ENCODE assay signal across 9 mouse cellular contexts in genomic region chr11:83409792-83410291, GRCm38 (mm10). TPM values are rescaled to one million over a fixed set of nuclear protein-coding genes. Genes with fewer than 3 reads are reported as not detected.
A peak's percentile ranks its signal among the peaks of the same experiment; 100 is the strongest.
DNase-seq lines count a peak whose midpoint lies in the region; ATAC-seq and TF ChIP-seq lines count a peak whose summit lies in the region.
"Had no signal": no experiment of that assay in that cellular context is flagged by ENCODE, and none has a peak within 500 bp of the region (broad histone marks: within the 10 kb centered on the region; RNA-seq: fewer than 3 reads in every experiment).

No protein-coding gene starts in this region.

- no peak for TF ChIP-seq POLR2A in lung, adult 2 months (IDR thresholded peaks at IDR 0.05; ENCODE audit: borderline replicate concordance, extremely low read depth, low read depth, low read length)

- no peaks in the 10 kb centered on the region for H3K36me3 ChIP-seq in lung, embryonic 14.5 days (ENCODE audit: insufficient read depth)
- H3K36me3 ChIP-seq in forebrain, embryonic 14.5 days (ENCODE audit: control insufficient read depth, insufficient read depth, low read length): no peaks in the 10 kb centered on the region
- H3K36me3 ChIP-seq in limb, embryonic 15.5 days: 0 out of 2 replicates have a peak, but pooled peaks cover 3% of the 10 kb centered on the region

- H3K4me1 ChIP-seq in lung, embryonic 14.5 days (ENCODE audit: insufficient read depth): no peaks in the 10 kb centered on the region
- peaks cover 3% of the 10 kb centered on the region for H3K4me1 ChIP-seq in lung, adult 2 months (ENCODE audit: control insufficient read depth, insufficient read depth, low read length)
- H3K4me1 ChIP-seq in forebrain, embryonic 14.5 days (ENCODE audit: control insufficient read depth, insufficient read depth, low read length): peaks cover 6% of the 10 kb centered on the region
- H3K4me1 ChIP-seq in limb, embryonic 15.5 days: peaks cover 16% of the 10 kb centered on the region

- no peak for DNase-seq in lung, embryonic 14.5 days
- no peak for DNase-seq in lung, adult 2 months
- peak; percentile 56 to 62 for DNase-seq in cerebellum, postnatal 14 days
- peak; percentile 14 for DNase-seq in forebrain, embryonic 14.5 days (ENCODE audit: low spot score)
- peak; percentile 46 for DNase-seq in testis, postnatal 10 days (ENCODE audit: low spot score)
- no peak for DNase-seq in right cerebral cortex, postnatal 14 days
- no peak for DNase-seq in gastrocnemius, postnatal 14 days

- H3K4me2 ChIP-seq in lung, embryonic 14.5 days: peak overlapping the region; percentile 97
- peak overlapping the region; percentile 59 for H3K4me2 ChIP-seq in forebrain, embryonic 14.5 days (ENCODE audit: low read length)
- peak overlapping the region; percentile 95 for H3K4me2 ChIP-seq in limb, embryonic 15.5 days

- H3K4me3 ChIP-seq in lung, embryonic 14.5 days (ENCODE audit: low read depth, low read length): peak overlapping the region; percentile 65
- H3K4me3 ChIP-seq in lung, adult 2 months (replicated peaks; ENCODE audit: extremely low read depth, low read depth, low read length): no peak overlapping the region
- H3K4me3 ChIP-seq in forebrain, embryonic 14.5 days (ENCODE audit: low read depth, low read length): peak overlapping the region; percentile 87
- H3K4me3 ChIP-seq in limb, embryonic 15.5 days: peak overlapping the region; percentile 82

- ATAC-seq in lung, embryonic 14.5 days (ENCODE audit: insufficient read depth): peak; percentile 44; the same call in 1 of the 2 replicates
- peak; percentile 74 for ATAC-seq in forebrain, embryonic 14.5 days
- peak; percentile 20; the same call in 1 of the 2 replicates for ATAC-seq in limb, embryonic 15.5 days (ENCODE audit: insufficient number of reproducible peaks, low FRiP score, low TSS enrichment, low read depth)

- TF ChIP-seq CTCF in lung, embryonic 14.5 days (IDR thresholded peaks at IDR 0.05; ENCODE audit: low read depth): no peak
- TF ChIP-seq CTCF in lung, adult 2 months (IDR thresholded peaks at IDR 0.05; ENCODE audit: insufficient read depth, low read length): no peak

- H3K9me3 ChIP-seq in lung, embryonic 14.5 days (ENCODE audit: low read depth, low read length): no peaks in the 10 kb centered on the region
- H3K9me3 ChIP-seq in forebrain, embryonic 14.5 days (replicated peaks; ENCODE audit: control insufficient read depth, low read length): no peaks in the 10 kb centered on the region
- H3K9me3 ChIP-seq in limb, embryonic 15.5 days: no peaks in the 10 kb centered on the region

- under 1% methylated on average over 26 of the region's 40 CpGs for WGBS in lung, embryonic 14.5 days
- 3% methylated on average over 27 of the region's 40 CpGs for WGBS in lung, adult 2 months
- 0% methylated on average over 22 of the region's 40 CpGs for WGBS in forebrain, embryonic 14.5 days
- 1% methylated on average over 29 of the region's 40 CpGs for WGBS in limb, embryonic 15.5 days

- no peaks in the 10 kb centered on the region; the same call in 1 of the 2 replicates for H3K27me3 ChIP-seq in lung, embryonic 14.5 days (ENCODE audit: insufficient read depth, low read length)
- H3K27me3 ChIP-seq in forebrain, embryonic 14.5 days (replicated peaks; ENCODE audit: control insufficient read depth, insufficient read depth, low read length): 0 out of 2 replicates have a peak, but pooled peaks cover 2% of the 10 kb centered on the region
- H3K27me3 ChIP-seq in limb, embryonic 15.5 days: peaks cover 17% of the 10 kb centered on the region; the same call in 1 of the 2 replicates

- H3K27ac ChIP-seq in lung, embryonic 14.5 days (ENCODE audit: low read depth): no peak overlapping the region
- 0 out of 2 replicates have a peak overlapping the region, but pooled peaks have one; percentile 39 for H3K27ac ChIP-seq in forebrain, embryonic 14.5 days (ENCODE audit: low read depth, low read length)
- no peak overlapping the region for H3K27ac ChIP-seq in limb, embryonic 15.5 days

- intact Hi-C loops in gastrocnemius, postnatal 14 days (cut with DNase I; ENCODE audit: low total_unique reads): no loop called here

- peak overlapping the region; percentile 65 for H3K9ac ChIP-seq in lung, embryonic 14.5 days
- H3K9ac ChIP-seq in forebrain, embryonic 14.5 days (ENCODE audit: low read length): peak overlapping the region; percentile 89
- H3K9ac ChIP-seq in limb, embryonic 15.5 days: peak overlapping the region; percentile 68

RNA-seq across cellular contexts. Expression of gene Rasl10b, which starts 0.9 kb away (rescaled TPM):
- polyA plus RNA-seq in lung, embryonic 14.5 days (2014; fragmentation: Nextera tagmentation; extraction: Ambion mirVana): 0.88 and 1.3 TPM in 2 replicates
- 1.9 and 2.4 TPM in 2 replicates for polyA plus RNA-seq in lung, adult 2 months (2012; rRNA removed)
- polyA plus RNA-seq in forebrain, embryonic 14.5 days (2014; fragmentation: Nextera tagmentation; extraction: Ambion mirVana): 7.9 and 12.3 TPM in 2 replicates
- 2.3 and 2.8 TPM in 2 replicates for polyA plus RNA-seq in limb, embryonic 15.5 days (2015; fragmentation: Nextera tagmentation; extraction: Ambion mirVana)
- total RNA-seq in gastrocnemius, postnatal 14 days (2021): under 1 TPM; 0.31 to 0.45 TPM

RNA-seq across cellular contexts. Expression of gene Gas2l2, which starts 19.4 kb away (rescaled TPM):
- not detected in 2 replicates for polyA plus RNA-seq in lung, embryonic 14.5 days (2014; fragmentation: Nextera tagmentation; extraction: Ambion mirVana)
- 2.8 TPM in 2 replicates for polyA plus RNA-seq in lung, adult 2 months (2012; rRNA removed)
- 0.32 and 0.38 TPM in 2 replicates for polyA plus RNA-seq in forebrain, embryonic 14.5 days (2014; fragmentation: Nextera tagmentation; extraction: Ambion mirVana)
- polyA plus RNA-seq in limb, embryonic 15.5 days (2015; fragmentation: Nextera tagmentation; extraction: Ambion mirVana): 0.05 TPM in 1 of 2 replicates, not detected in the other
- not detected for total RNA-seq in gastrocnemius, postnatal 14 days (2021)
- total RNA-seq: neutrophil, adult 5-6 weeks had no signal

RNA-seq across cellular contexts. Expression of gene 1700020L24Rik, which starts 27.6 kb away (rescaled TPM):
- polyA plus RNA-seq in lung, embryonic 14.5 days (2014; fragmentation: Nextera tagmentation; extraction: Ambion mirVana): 0.23 and 0.64 TPM in 2 replicates
- 0.54 TPM in 1 of 2 replicates, not detected in the other for polyA plus RNA-seq in lung, adult 2 months (2012; rRNA removed)
- polyA plus RNA-seq in forebrain, embryonic 14.5 days (2014; fragmentation: Nextera tagmentation; extraction: Ambion mirVana): 0.36 TPM in 1 of 2 replicates, not detected in the other
- polyA plus RNA-seq in limb, embryonic 15.5 days (2015; fragmentation: Nextera tagmentation; extraction: Ambion mirVana): 0.35 and 0.64 TPM in 2 replicates
- not detected for total RNA-seq in gastrocnemius, postnatal 14 days (2021)

RNA-seq across cellular contexts. Expression of gene Mmp28, which starts 53.0 kb away (rescaled TPM):
- 2.1 TPM in 2 replicates for polyA plus RNA-seq in lung, embryonic 14.5 days (2014; fragmentation: Nextera tagmentation; extraction: Ambion mirVana)
- 20.1 and 33.3 TPM in 2 replicates for polyA plus RNA-seq in lung, adult 2 months (2012; rRNA removed)
- 1.8 and 2.2 TPM in 2 replicates for polyA plus RNA-seq in forebrain, embryonic 14.5 days (2014; fragmentation: Nextera tagmentation; extraction: Ambion mirVana)
- 2.7 and 3.4 TPM in 2 replicates for polyA plus RNA-seq in limb, embryonic 15.5 days (2015; fragmentation: Nextera tagmentation; extraction: Ambion mirVana)
- total RNA-seq in gastrocnemius, postnatal 14 days (2021): 1 to 10 TPM; 3.7 to 4.0 TPM
- total RNA-seq: neutrophil, adult 5-6 weeks had no signal

Comparison
In these comparisons a context has a peak if more than half of its experiments do, and no peak if none do; other contexts are left out.
1. ATAC-seq: peak in every context shown above with its lines; median percentile 74 in forebrain, embryonic 14.5 days; 44 in lung, embryonic 14.5 days; 20 in limb, embryonic 15.5 days.
2. DNase-seq: peak in cerebellum, postnatal 14 days (2 of 2), forebrain, embryonic 14.5 days (single experiment) and testis, postnatal 10 days (single experiment); none in lung, embryonic 14.5 days (single experiment), lung, adult 2 months (single experiment), right cerebral cortex, postnatal 14 days (single experiment) and gastrocnemius, postnatal 14 days (single experiment).
3. Peak in every context shown above with its lines, with median percentiles within 50 percentile points of each other: H3K4me2 ChIP-seq and H3K9ac ChIP-seq.